Mouse (Mus musculus): ENCODE results near the gene Capn5. TPM values are rescaled to one million over a fixed set of nuclear protein-coding genes. Genes with fewer than 3 reads are reported as not detected.

The Capn5 gene
- total and polyA plus RNA-seq, 3 experiments = 0.04 to 0.54 TPM; not detected in 1

GRCm38 (mm10) chr7:98111233-98111632 is 66.8 kb downstream of the Capn5 start:
- H3K36me3 ChIP-seq (ENCODE audit: control insufficient read depth in 1 of 2, insufficient read depth in 2 of 2, low read length in 2 of 2) = no peaks in the 10 kb centered on the region
- TF ChIP-seq ETS1 (IDR thresholded peaks at IDR 0.05; ENCODE audit: low read depth, low read length) (no peak), GATA1 (IDR thresholded peaks at IDR 0.05; ENCODE audit: low read depth, low read length) (no peak), BHLHE40 (IDR thresholded peaks at IDR 0.05; ENCODE audit: borderline replicate concordance, low read depth, low read length) (no peak)
- no peak overlapping the region for H3K4me3 ChIP-seq (ENCODE audit: control insufficient read depth in 1 of 2, insufficient read depth in 1 of 2, low read depth in 2 of 2, low read length in 2 of 2)
- peaks cover 0 to 2% of the 10 kb centered on the region in 2 experiments; a peak in 2 of 4 replicates for H3K27me3 ChIP-seq (ENCODE audit: control insufficient read depth in 1 of 2, insufficient read depth in 2 of 2, low read length in 2 of 2)
- H3K4me1 ChIP-seq (ENCODE audit: control insufficient read depth in 1 of 2, insufficient read depth in 2 of 2, low read length in 2 of 2) = no peaks in the 10 kb centered on the region
- no peak overlapping the region for H3K9ac ChIP-seq (ENCODE audit: control insufficient read depth, low read depth, low read length, poor library complexity, severe bottlenecking)
- no peaks in the 10 kb centered on the region for H3K9me3 ChIP-seq (replicated peaks; ENCODE audit: insufficient read depth, low read length)
- no peak for DNase-seq (ENCODE audit: low read depth, low spot score)
- no peak overlapping the region for H3K27ac ChIP-seq (ENCODE audit: control insufficient read depth, low read depth, low read length)
- H3K79me2 ChIP-seq (ENCODE audit: control insufficient read depth, insufficient read depth, low read length, poor library complexity) = no peaks in the 10 kb centered on the region

GRCm38 (mm10) chr7:98109771-98110170 is 68.3 kb downstream of the Capn5 start:
- Histone ChIP-seq H3K9ac (ENCODE audit: control insufficient read depth, low read depth, low read length, poor library complexity, severe bottlenecking) (no peak overlapping the region), H3K27me3 (ENCODE audit: control insufficient read depth in 1 of 2, insufficient read depth in 2 of 2, low read length in 2 of 2) (no peaks in the 10 kb centered on the region), H3K79me2 (ENCODE audit: control insufficient read depth, insufficient read depth, low read length, poor library complexity) (no peaks in the 10 kb centered on the region), H3K9me3 (replicated peaks; ENCODE audit: insufficient read depth, low read length) (no peaks in the 10 kb centered on the region), H3K27ac (ENCODE audit: control insufficient read depth, low read depth, low read length) (no peak overlapping the region), H3K4me3 (ENCODE audit: control insufficient read depth in 1 of 2, insufficient read depth in 1 of 2, low read depth in 2 of 2, low read length in 2 of 2) (no peak overlapping the region), H3K4me1 (ENCODE audit: control insufficient read depth in 1 of 2, insufficient read depth in 2 of 2, low read length in 2 of 2) (no peaks in the 10 kb centered on the region), H3K36me3 (ENCODE audit: control insufficient read depth in 1 of 2, insufficient read depth in 2 of 2, low read length in 2 of 2) (no peaks in the 10 kb centered on the region)
- no peak for TF ChIP-seq MXI1 (IDR thresholded peaks at IDR 0.05; ENCODE audit: low read depth, low read length)
- TF ChIP-seq E2F4 (IDR thresholded peaks at IDR 0.05; ENCODE audit: borderline replicate concordance, low read depth, low read length) = no peak
- no peak for TF ChIP-seq POLR2A (IDR thresholded peaks at IDR 0.05; ENCODE audit: control insufficient read depth in 1 of 2, insufficient read depth in 1 of 2, low read depth in 1 of 2, low read length in 2 of 2, poor library complexity in 1 of 2)
- TF ChIP-seq MYC (IDR thresholded peaks at IDR 0.05; ENCODE audit: low read depth, low read length) = no peak
- TF ChIP-seq NRF1 (IDR thresholded peaks at IDR 0.05; ENCODE audit: insufficient read depth, low read depth, low read length, poor library complexity, severe bottlenecking) = no peak
- no peak for TF ChIP-seq ZKSCAN1 (IDR thresholded peaks at IDR 0.05; ENCODE audit: low read depth, low read length)
- TF ChIP-seq CHD1 (IDR thresholded peaks at IDR 0.05; ENCODE audit: low read depth, low read length) = no peak
- TF ChIP-seq ZMIZ1 (IDR thresholded peaks at IDR 0.05; ENCODE audit: low read depth, low read length) = no peak
- TF ChIP-seq GABPA (IDR thresholded peaks at IDR 0.05; ENCODE audit: low read depth, low read length) = no peak
- no peak for TF ChIP-seq ZNF384 (IDR thresholded peaks at IDR 0.05; ENCODE audit: low read depth, low read length)
- no peak for TF ChIP-seq POLR2AphosphoS2 (IDR thresholded peaks at IDR 0.05; ENCODE audit: low read length)
- TF ChIP-seq SMC3 (IDR thresholded peaks at IDR 0.05; ENCODE audit: low read depth, low read length) = no peak
- no peak for TF ChIP-seq POLR2AphosphoS5 (IDR thresholded peaks at IDR 0.05; ENCODE audit: borderline replicate concordance, low read depth, low read length)
- no peak for TF ChIP-seq CHD2 (IDR thresholded peaks at IDR 0.05; ENCODE audit: low read length)
- no peak for TF ChIP-seq TBP (IDR thresholded peaks at IDR 0.05; ENCODE audit: low read depth, low read length)
- no peak for TF ChIP-seq USF1 (IDR thresholded peaks at IDR 0.05; ENCODE audit: low read depth, low read length)
- TF ChIP-seq BHLHE40 (IDR thresholded peaks at IDR 0.05; ENCODE audit: borderline replicate concordance, low read depth, low read length) = no peak
- no peak for DNase-seq (ENCODE audit: low read depth, low spot score)

All from MEL (cell line).